Mouse (Mus musculus): Measurements from ENCODE around the gene Cic. TPM values are rescaled to one million over a fixed set of nuclear protein-coding genes. Genes with fewer than 3 reads are reported as not detected.

Gene Cic
- total RNA-seq, 2 experiments from 2014 or later = 215 to 228 TPM

DNA sequence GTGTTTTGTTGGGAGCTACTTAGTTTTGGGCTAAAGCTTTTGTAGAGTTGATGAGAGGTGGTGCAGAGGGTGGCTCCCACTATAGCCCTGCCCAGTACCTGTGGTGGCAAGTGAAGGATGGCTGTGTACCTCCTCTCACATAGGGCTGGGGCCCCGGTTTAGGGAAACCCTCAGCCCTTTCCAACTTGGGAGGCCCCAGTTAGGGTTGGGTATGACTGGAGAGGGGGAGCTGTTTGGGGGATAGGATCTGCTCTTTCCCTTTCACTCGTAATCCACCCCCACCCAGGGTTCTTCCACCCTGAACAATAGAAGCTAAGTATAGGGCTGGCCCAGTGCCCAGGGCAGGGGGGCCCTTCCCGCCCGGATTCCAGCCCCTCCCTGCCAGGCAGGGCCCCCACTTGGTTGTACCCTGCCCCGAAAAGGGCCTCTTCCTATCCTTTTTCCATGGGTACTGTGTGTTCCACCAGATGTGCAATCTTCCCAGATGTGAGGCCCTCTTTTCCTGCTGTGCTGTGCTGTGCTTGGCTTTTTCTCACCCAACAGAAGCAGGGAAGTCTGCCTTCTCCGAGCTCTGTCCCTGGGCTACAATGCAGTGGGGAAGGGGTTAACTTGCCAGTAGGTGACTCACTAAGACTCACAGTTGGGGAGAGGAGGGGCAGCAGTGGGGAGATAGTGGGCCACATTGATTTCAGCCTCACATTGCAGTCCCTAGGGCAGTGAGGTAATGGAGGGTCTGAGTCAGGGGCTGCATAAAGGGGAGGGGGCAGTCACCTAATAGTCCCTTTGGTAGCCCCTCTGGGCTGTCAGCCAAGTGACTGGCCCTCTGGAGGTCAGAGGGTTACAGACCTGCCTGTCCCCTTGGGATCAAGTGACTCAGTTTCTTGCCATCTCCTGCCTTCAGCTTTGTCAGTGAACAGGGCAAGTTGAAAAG lies 12.6 kb downstream of the Cic start:
- Histone ChIP-seq H3K4me3 (peak overlapping the region; percentile 63), H3K27ac (peak overlapping the region; percentile 98)
- no peak for TF ChIP-seq CTCF (IDR thresholded peaks at IDR 0.05)
- peak; percentile 36 to 50 for DNase-seq (ENCODE audit: extremely low spot score in 1 of 2, low spot score in 2 of 2)
- intact Hi-C loops (cut with DNase I) = no loop called here

DNA sequence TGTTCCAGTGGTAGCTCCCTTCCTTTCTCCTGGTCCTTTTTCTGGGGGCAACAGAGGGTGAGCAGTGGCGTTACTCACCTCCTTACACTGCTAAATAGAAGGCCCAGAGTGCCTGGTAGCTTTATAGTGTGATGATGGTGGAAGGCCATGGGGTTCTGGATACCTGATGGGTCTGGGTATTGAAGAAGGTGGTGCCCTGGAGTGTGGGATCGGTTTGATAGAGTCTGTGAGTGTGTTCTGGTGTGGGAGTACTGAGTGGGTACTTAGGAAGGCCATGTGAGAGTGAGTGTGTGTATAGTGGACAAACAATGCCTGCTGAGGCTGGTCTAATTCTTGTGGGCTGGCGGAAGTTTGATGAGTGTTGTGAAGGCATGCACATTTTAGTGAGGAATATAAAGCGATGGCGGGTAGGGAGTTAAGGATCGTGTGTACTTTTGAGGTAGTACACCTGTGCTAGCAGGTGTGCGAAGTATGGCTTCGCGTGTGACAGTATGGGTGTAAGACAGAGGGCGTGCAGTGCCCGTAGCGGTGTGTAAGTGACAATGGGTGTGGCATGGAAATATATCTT lies 13.7 kb downstream of the Cic start:
- Histone ChIP-seq H3K27ac (peak overlapping the region; percentile 98), H3K4me3 (peak overlapping the region; percentile 81)
- TF ChIP-seq CTCF (IDR thresholded peaks at IDR 0.05) = no peak
- intact Hi-C loops (cut with DNase I) = no loop called here
- DNase-seq (ENCODE audit: extremely low spot score in 1 of 2, low spot score in 2 of 2) = no peak

DNA sequence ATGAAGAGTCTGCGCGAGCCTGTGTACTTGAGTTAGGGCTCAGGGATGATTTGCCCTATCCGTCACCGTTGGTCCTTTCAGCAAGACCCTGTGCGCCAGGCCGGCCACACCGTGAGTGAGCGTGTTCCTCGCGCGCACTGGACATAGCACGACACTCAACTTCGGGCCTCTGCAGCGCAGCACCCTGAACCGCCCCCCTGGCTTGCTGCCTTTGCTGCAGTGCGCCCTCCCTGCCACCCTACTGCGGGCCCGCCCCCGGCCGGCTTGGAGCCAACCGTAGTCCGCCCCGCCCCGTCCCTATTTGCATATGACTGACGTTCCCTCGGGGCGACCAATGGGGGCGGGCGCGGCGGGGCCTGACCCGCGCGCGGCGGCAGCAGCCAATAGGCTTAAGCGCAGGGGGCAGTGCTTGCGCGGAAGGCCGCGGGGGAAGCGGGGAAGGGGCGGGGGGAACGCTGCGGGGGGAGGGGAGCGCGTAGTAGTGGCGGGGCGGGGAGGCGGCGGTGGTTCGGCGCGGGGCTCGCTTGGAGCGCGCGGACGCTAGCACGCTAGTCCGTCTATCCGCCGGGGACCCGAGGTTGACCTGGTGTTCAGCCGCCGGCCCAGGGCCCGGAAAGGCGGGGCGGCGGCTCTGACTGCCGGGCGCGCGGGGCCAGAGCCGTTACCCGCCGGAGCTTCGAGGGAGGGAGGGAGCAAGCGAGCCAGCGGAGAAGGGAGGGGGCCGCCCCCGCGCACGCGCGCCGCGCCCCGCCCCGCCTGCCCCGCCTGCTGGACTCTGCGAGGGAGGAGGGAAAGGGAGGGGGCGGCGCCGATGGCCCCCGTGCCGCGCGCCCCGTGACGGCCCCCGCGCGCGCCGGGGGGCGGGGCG lies 14.5 kb downstream of the Cic start:
- TF ChIP-seq CTCF (IDR thresholded peaks at IDR 0.05) = no peak; the same call in 1 of the 2 replicates
- H3K27ac ChIP-seq = peak overlapping the region; percentile 98
- DNase-seq (ENCODE audit: extremely low spot score in 1 of 2, low spot score in 2 of 2) = peak; percentile 96 to 97
- intact Hi-C loops (cut with DNase I) = loop anchor here (1.0 kb wide), 2 partner anchors 15 to 34 kb away; partner anchors contain the start of gene Pafah1b3
- H3K4me3 ChIP-seq = peak overlapping the region; percentile 81

DNA sequence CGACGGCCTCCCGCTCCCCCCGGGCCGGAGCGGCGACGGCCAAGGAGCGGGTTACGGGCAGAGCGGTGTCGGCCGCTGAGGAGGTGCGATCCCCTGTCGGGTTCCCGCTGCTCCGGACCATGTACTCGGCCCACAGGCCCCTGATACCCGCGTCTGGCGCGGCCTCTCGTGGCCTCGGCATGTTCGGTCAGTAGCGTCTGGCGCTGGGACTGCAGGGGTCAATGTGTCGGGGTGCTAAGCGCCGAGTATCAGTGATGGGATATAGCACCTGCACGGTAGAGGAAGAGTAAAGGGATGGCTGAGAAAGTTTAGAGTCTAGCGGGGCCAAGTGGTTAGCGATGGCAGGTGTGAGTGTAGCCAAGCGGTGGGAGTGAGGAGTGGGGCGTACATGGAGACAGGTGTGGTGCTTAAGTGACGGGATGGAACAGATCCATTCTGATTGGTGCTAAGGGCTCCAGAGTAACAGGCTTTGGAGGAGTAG lies 15.3 kb downstream of the Cic start:
- Histone ChIP-seq H3K4me3 (peak overlapping the region; percentile 81), H3K27ac (peak overlapping the region; percentile 81)
- DNase-seq (ENCODE audit: extremely low spot score in 1 of 2, low spot score in 2 of 2) = peak; percentile 30 to 34
- intact Hi-C loops (cut with DNase I) = loop anchor here (1.0 kb wide), 2 partner anchors 15 to 34 kb away; partner anchors contain the start of gene Pafah1b3
- TF ChIP-seq CTCF (IDR thresholded peaks at IDR 0.05) = no peak; the same call in 1 of the 2 replicates

DNA sequence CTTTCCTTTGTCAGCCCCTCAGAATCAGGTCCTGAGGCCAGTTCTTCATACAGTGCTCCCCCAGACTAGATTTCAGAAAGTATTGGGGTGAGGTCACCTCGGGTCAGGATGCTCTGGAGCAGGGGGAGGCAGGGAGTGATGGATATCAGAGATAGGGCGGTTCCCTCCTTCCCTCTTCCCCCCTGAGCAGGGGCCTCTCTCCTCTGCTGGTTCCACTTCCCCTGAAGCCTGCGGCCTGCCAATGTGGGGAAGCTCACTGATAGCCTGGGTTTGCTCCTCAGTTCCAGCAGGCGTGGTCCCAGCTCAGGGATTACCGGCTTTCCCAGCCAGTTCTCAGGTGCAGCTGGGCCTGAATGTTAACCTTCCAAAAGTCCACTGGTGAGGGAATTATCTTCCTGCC lies 16.1 kb downstream of the Cic start:
- intact Hi-C loops (cut with DNase I) = no loop called here
- Histone ChIP-seq H3K27ac (no peak overlapping the region), H3K4me3 (no peak overlapping the region)
- peak in 1 of 2 experiments; percentile 17 for DNase-seq (ENCODE audit: extremely low spot score in 1 of 2, low spot score in 2 of 2)
- no peak for TF ChIP-seq CTCF (IDR thresholded peaks at IDR 0.05)

DNA sequence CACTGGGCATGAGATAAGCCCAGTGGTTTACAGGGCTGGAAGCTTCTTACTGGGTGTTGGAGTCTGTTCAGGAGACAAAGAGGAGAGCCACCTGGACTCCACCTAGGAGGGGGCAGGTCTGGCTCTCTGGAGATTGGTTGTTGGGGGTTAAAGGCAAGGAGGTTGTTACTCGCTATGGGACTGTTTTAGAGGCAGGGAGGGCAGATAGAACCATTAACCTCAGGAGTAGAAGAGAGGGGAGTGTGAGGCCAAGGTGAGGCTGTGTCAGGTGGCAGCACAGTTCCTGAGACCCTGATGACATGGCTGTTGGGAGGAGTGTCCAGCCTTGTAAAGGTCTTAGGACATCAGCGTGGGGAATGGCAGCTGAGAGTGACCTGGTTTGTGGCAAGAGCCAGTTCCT lies 16.7 kb downstream of the Cic start:
- no peak for TF ChIP-seq CTCF (IDR thresholded peaks at IDR 0.05)
- DNase-seq (ENCODE audit: extremely low spot score in 1 of 2, low spot score in 2 of 2) = no peak
- no peak overlapping the region for H3K27ac ChIP-seq
- no peak overlapping the region for H3K4me3 ChIP-seq
- intact Hi-C loops (cut with DNase I) = no loop called here

DNA sequence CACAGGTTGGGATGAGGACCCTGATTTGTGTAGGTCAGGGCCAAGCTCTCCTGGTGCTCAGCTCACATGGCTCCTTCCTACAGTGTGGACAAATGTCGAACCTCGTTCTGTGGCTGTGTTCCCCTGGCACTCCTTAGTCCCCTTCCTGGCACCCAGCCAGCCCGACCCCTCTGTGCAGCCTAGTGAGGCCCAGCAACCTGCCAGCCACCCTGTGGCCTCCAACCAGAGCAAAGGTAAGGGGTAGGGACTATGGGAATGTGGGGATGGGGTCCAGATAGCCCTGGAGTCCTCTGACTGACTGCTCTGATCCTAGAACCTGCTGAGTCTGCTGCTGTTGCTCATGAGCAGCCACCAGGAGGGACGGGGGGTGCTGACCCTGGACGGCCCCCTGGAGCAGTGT lies 17.3 kb downstream of the Cic start:
- intact Hi-C loops (cut with DNase I) = no loop called here

DNA sequence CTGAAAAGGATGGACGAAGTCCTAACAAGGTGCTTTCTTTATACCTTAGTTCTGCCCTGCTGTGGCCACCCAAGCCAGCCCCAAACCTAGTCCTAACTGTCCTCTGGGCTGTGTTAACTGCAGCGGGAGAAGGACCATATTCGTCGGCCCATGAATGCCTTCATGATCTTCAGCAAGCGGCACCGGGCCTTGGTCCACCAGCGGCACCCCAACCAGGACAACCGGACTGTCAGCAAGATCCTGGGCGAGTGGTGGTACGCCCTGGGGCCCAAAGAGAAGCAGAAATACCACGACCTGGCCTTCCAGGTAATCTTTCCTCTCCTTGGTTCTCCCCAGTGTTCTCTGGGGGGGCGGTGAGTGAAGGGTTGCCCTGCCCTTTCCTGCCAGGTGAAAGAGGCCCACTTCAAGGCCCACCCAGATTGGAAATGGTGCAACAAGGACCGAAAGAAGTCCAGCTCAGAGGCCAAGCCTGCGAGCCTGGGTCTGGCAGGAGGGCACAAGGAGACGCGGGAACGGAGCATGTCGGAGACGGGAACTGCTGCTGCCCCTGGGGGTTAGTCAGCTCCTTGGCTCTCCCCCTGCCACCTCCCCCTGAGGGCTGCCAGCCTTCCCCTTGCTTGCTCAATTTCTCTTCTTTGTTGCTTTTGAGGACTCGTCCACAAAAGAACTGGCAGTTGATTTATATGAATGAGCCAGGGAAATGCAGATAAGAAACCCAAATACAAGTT lies 18.2 kb downstream of the Cic start:
- no peak overlapping the region for H3K27ac ChIP-seq
- DNase-seq (ENCODE audit: extremely low spot score in 1 of 2, low spot score in 2 of 2) = no peak
- H3K4me3 ChIP-seq = no peak overlapping the region
- TF ChIP-seq CTCF (IDR thresholded peaks at IDR 0.05) = no peak
- intact Hi-C loops (cut with DNase I) = no loop called here

More for the DNA sequence above, 17.3 kb downstream of the Cic start:
- no peak for DNase-seq (ENCODE audit: extremely low spot score in 1 of 2, low spot score in 2 of 2)
- TF ChIP-seq CTCF (IDR thresholded peaks at IDR 0.05) = no peak
- no peak overlapping the region for H3K27ac ChIP-seq
- H3K4me3 ChIP-seq = no peak overlapping the region

DNA sequence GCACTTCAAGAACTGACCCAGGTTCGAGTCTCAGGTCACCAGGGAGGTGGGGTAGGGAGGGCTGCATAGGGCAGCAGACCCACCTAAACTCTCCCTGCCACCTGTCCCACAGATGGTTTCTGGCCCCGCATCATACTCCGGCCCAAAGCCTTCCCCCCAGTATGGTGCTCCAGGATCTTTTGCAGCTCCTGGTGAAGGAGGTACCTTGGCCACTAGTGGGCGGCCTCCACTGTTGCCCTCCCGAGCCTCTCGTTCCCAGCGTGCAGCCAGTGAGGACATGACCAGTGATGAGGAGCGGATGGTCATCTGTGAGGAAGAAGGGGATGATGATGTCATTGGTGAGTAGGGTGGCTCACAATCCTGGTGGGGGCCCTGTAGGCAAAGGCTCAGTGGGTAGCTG lies 19.5 kb downstream of the Cic start:
- no peak; the same call in none of the 2 replicates for TF ChIP-seq CTCF (IDR thresholded peaks at IDR 0.05)
- intact Hi-C loops (cut with DNase I) = no loop called here
- no peak overlapping the region for H3K27ac ChIP-seq

DNA sequence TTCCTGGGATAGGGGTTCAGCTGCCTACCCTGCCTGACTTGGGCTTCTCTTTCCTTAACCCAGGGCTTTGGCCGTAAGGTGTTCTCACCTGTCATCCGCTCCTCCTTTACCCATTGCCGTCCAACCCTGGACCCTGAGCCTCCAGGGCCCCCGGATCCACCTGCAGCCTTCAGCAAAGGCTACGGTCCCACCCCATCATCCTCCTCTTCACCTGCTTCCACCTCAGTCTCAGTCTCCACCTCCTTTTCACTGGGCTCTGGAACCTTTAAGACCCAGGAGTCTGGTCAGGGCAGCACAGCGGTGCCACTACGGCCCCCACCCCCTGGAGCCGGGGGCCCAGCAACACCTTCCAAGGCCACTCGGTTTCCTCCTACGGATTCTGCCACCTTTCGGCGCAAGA lies 20.5 kb downstream of the Cic start:
- no peak for TF ChIP-seq CTCF (IDR thresholded peaks at IDR 0.05)
- Histone ChIP-seq H3K27ac (no peak overlapping the region), H3K4me3 (no peak overlapping the region)
- intact Hi-C loops (cut with DNase I) = no loop called here
- no peak for DNase-seq (ENCODE audit: extremely low spot score in 1 of 2, low spot score in 2 of 2)

More for the DNA sequence above, 19.5 kb downstream of the Cic start:
- H3K4me3 ChIP-seq = no peak overlapping the region
- no peak for DNase-seq (ENCODE audit: extremely low spot score in 1 of 2, low spot score in 2 of 2)

DNA sequence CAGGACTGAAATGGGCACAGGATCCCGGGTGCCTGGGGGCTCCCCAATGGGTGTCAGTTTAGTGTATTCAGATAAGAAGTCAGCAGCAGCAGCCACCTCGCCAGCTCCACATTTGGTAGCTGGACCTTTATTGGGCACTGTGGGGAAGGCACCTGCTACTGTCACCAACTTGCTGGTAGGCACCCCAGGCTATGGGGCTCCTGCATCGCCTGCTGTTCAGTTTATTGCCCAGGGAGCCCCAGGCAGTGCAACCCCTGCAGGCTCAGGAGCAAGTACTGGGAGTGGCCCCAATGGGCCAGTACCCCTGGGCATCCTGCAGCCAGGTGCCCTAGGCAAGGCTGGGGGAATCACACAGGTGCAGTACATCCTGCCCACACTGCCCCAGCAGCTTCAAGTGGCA lies 21.2 kb downstream of the Cic start:
- no peak for TF ChIP-seq CTCF (IDR thresholded peaks at IDR 0.05)
- no peak overlapping the region for H3K27ac ChIP-seq
- no peak overlapping the region for H3K4me3 ChIP-seq
- no peak for DNase-seq (ENCODE audit: extremely low spot score in 1 of 2, low spot score in 2 of 2)
- intact Hi-C loops (cut with DNase I) = no loop called here

Data from left cerebral cortex, adult 2 months (tissue).